Mouse (Mus musculus) forebrain, embryonic 11.5 days (tissue): Measurements from ENCODE around the gene Abhd5. TPM values are rescaled to one million over a fixed set of nuclear protein-coding genes. Genes with fewer than 3 reads are reported as not detected.

ENCODE experiments used
- ATAC-seq: fragments of 200-750 bp; cut with Nextera tagmentation; replicated peaks from 2 replicates; pipeline ENCODE4 v1.8.0; 2017; ENCODE audit warnings: moderate TSS enrichment; ENCODE audit not compliant: low FRiP score
- DNase-seq: peaks from one replicate; pipeline ENCODE4 v3.0.0-alpha.2; 2017; ENCODE audit warnings: low spot score
- H3K27ac ChIP-seq: fragments of 300-500 bp; sonication (generic); 2 replicates; pipeline ENCODE4 v1.5.1; 2014; ENCODE audit warnings: low read depth, low read length
- H3K27me3 ChIP-seq: fragments of 300-500 bp; sonication (generic); 2 replicates; pipeline ENCODE4 v1.6.1; 2014; ENCODE audit warnings: mild to moderate bottlenecking, low read length, mixed read lengths; ENCODE audit not compliant: control insufficient read depth, insufficient read depth
- H3K36me3 ChIP-seq: fragments of 300-500 bp; sonication (generic); 2 replicates; pipeline ENCODE4 v1.6.1; 2014; ENCODE audit warnings: mild to moderate bottlenecking, low read length, moderate library complexity, mixed read lengths; ENCODE audit not compliant: control insufficient read depth, insufficient read depth
- H3K4me1 ChIP-seq: fragments of 300-500 bp; sonication (generic); replicated peaks from 2 replicates; pipeline ENCODE4 v1.6.1; 2014; ENCODE audit warnings: low read length, mixed read lengths; ENCODE audit not compliant: control insufficient read depth, insufficient read depth
- H3K4me2 ChIP-seq: fragments of 300-500 bp; sonication (generic); 2 replicates; pipeline ENCODE4 v1.6.1; 2014; ENCODE audit warnings: low read depth, mild to moderate bottlenecking, low read length, moderate library complexity, mixed read lengths; ENCODE audit not compliant: severe bottlenecking
- H3K4me3 ChIP-seq: fragments of 300-500 bp; sonication (generic); 2 replicates; pipeline ENCODE4 v1.5.1; 2014; ENCODE audit warnings: low read depth, low read length
- H3K9ac ChIP-seq: fragments of 300-500 bp; sonication (generic); 2 replicates; pipeline ENCODE4 v1.6.1; 2014; ENCODE audit warnings: low read length
- H3K9me3 ChIP-seq: fragments of 300-500 bp; sonication (generic); 2 replicates; pipeline ENCODE4 v1.6.1; 2016; ENCODE audit warnings: low read length, mixed read lengths; ENCODE audit not compliant: control insufficient read depth
- WGBS: fragments of 180-500 bp; shearing (Covaris S2); extraction: QIAGEN DNeasy Blood & Tissue Kit; methylation state at CpG from one replicate; pipeline ENCODE4 v1.1.7; 2014; 5-methylcytosine and 5-hydroxymethylcytosine counted together
- polyA plus RNA-seq: library from polyadenylated mRNA; unstranded; fragments of >200 nt; fragmentation: Nextera tagmentation; extraction: Ambion mirVana; gene quantifications from 2 replicates; pipeline ENCODE4 v1.2.1, GENCODE M21; 2014

Gene Abhd5
- polyA plus RNA-seq, 1 experiment from 2014 or later: 19.7 TPM

- no peak overlapping the region for H3K4me3 ChIP-seq
- ATAC-seq (no peak), DNase-seq (no peak)
- no peaks in the 10 kb centered on the region for H3K36me3 ChIP-seq
- H3K4me1 ChIP-seq: no peaks in the 10 kb centered on the region
- H3K27ac ChIP-seq: no peak overlapping the region
- H3K27me3 ChIP-seq: no peaks in the 10 kb centered on the region
- no peak overlapping the region for H3K4me2 ChIP-seq
- H3K9me3 ChIP-seq: no peaks in the 10 kb centered on the region
- 79% methylated on average over 4 of the region's 4 CpGs for WGBS
- H3K9ac ChIP-seq: no peak overlapping the region
Measured at GRCm38 (mm10) chr9:122352911-122353310, 1.5 kb downstream of the Abhd5 start.

- WGBS: 90% methylated on average over 3 of the region's 3 CpGs
Measured at GRCm38 (mm10) chr9:122354240-122354639, 2.8 kb downstream of the Abhd5 start.

GRCm38 (mm10) chr9:122357073-122357472 is 5.7 kb downstream of the Abhd5 start:
- Histone ChIP-seq H3K27me3 (no peaks in the 10 kb centered on the region), H3K9me3 (no peaks in the 10 kb centered on the region), H3K4me1 (no peaks in the 10 kb centered on the region), H3K4me2 (no peak overlapping the region), H3K27ac (no peak overlapping the region), H3K9ac (no peak overlapping the region), H3K36me3 (no peaks in the 10 kb centered on the region), H3K4me3 (no peak overlapping the region)
- DNase-seq: no peak
- ATAC-seq: no peak
- 86% methylated on average over 1 of the region's 1 CpGs for WGBS

More at GRCm38 (mm10) chr9:122354240-122354639, 2.8 kb downstream of the Abhd5 start:
- no peaks in the 10 kb centered on the region for H3K27me3 ChIP-seq
- H3K27ac ChIP-seq: no peak overlapping the region
- no peak for ATAC-seq
- no peak overlapping the region for H3K9ac ChIP-seq
- no peak for DNase-seq
- H3K4me1 ChIP-seq: no peaks in the 10 kb centered on the region
- H3K4me3 ChIP-seq: no peak overlapping the region
- H3K4me2 ChIP-seq: no peak overlapping the region
- H3K36me3 ChIP-seq: no peaks in the 10 kb centered on the region
- H3K9me3 ChIP-seq: no peaks in the 10 kb centered on the region

GRCm38 (mm10) chr9:122357626-122358025 is 6.2 kb downstream of the Abhd5 start:
- H3K9me3 ChIP-seq: no peaks in the 10 kb centered on the region
- no peaks in the 10 kb centered on the region for H3K27me3 ChIP-seq
- no peaks in the 10 kb centered on the region for H3K36me3 ChIP-seq
- 84% methylated on average over 1 of the region's 1 CpGs for WGBS
- H3K4me2 ChIP-seq: no peak overlapping the region
- H3K27ac ChIP-seq: no peak overlapping the region
- H3K4me1 ChIP-seq: no peaks in the 10 kb centered on the region
- no peak overlapping the region for H3K9ac ChIP-seq
- no peak for DNase-seq
- H3K4me3 ChIP-seq: no peak overlapping the region
- ATAC-seq: no peak

GRCm38 (mm10) chr9:122364171-122364570 is 12.8 kb downstream of the Abhd5 start:
- Histone ChIP-seq H3K9me3 (no peaks in the 10 kb centered on the region), H3K36me3 (no peaks in the 10 kb centered on the region), H3K9ac (no peak overlapping the region), H3K27ac (no peak overlapping the region), H3K4me3 (no peak overlapping the region), H3K27me3 (no peaks in the 10 kb centered on the region), H3K4me1 (no peaks in the 10 kb centered on the region), H3K4me2 (no peak overlapping the region)
- WGBS: 75% methylated on average over 1 of the region's 1 CpGs
- ATAC-seq (no peak), DNase-seq (no peak)

- Histone ChIP-seq H3K4me2 (no peak overlapping the region), H3K36me3 (no peaks in the 10 kb centered on the region), H3K9me3 (no peaks in the 10 kb centered on the region), H3K4me1 (no peaks in the 10 kb centered on the region), H3K27ac (no peak overlapping the region), H3K9ac (no peak overlapping the region), H3K27me3 (no peaks in the 10 kb centered on the region), H3K4me3 (no peak overlapping the region)
- ATAC-seq (no peak), DNase-seq (no peak)
- 96% methylated on average over 6 of the region's 6 CpGs for WGBS
Measured at GRCm38 (mm10) chr9:122370292-122370794, 18.9 kb downstream of the Abhd5 start.

GRCm38 (mm10) chr9:122372506-122372905 is 21.1 kb downstream of the Abhd5 start:
- H3K4me1 ChIP-seq: no peaks in the 10 kb centered on the region
- H3K27me3 ChIP-seq: no peaks in the 10 kb centered on the region
- H3K36me3 ChIP-seq: no peaks in the 10 kb centered on the region
- H3K9me3 ChIP-seq: no peaks in the 10 kb centered on the region
- DNase-seq (no peak), ATAC-seq (no peak)
- 67% methylated on average over 4 of the region's 4 CpGs for WGBS
- H3K9ac ChIP-seq: no peak overlapping the region
- H3K4me2 ChIP-seq: no peak overlapping the region
- H3K27ac ChIP-seq: no peak overlapping the region
- no peak overlapping the region for H3K4me3 ChIP-seq

- DNase-seq (no peak), ATAC-seq (no peak)
- no peaks in the 10 kb centered on the region for H3K9me3 ChIP-seq
- no peaks in the 10 kb centered on the region for H3K4me1 ChIP-seq
- no peak overlapping the region for H3K27ac ChIP-seq
- 91% methylated on average over 1 of the region's 1 CpGs for WGBS
- H3K4me3 ChIP-seq: no peak overlapping the region
- H3K4me2 ChIP-seq: no peak overlapping the region
- H3K9ac ChIP-seq: no peak overlapping the region
- no peaks in the 10 kb centered on the region for H3K36me3 ChIP-seq
- H3K27me3 ChIP-seq: no peaks in the 10 kb centered on the region
Measured at GRCm38 (mm10) chr9:122372991-122373390, 21.6 kb downstream of the Abhd5 start.

GRCm38 (mm10) chr9:122378986-122379385 is 27.6 kb downstream of the Abhd5 start:
- H3K9ac ChIP-seq: no peak overlapping the region
- DNase-seq (no peak), ATAC-seq (no peak)
- no peaks in the 10 kb centered on the region for H3K9me3 ChIP-seq
- H3K4me3 ChIP-seq: no peak overlapping the region
- H3K4me1 ChIP-seq: no peaks in the 10 kb centered on the region
- H3K27me3 ChIP-seq: no peaks in the 10 kb centered on the region
- 89% methylated on average over 6 of the region's 6 CpGs for WGBS
- no peak overlapping the region for H3K27ac ChIP-seq
- no peaks in the 10 kb centered on the region for H3K36me3 ChIP-seq
- no peak overlapping the region for H3K4me2 ChIP-seq
